Mouse (Mus musculus): Measurements from ENCODE around the gene Dnajc6. TPM values are rescaled to one million over a fixed set of nuclear protein-coding genes. Genes with fewer than 3 reads are reported as not detected.

Gene Dnajc6
- polyA plus RNA-seq, 1 experiment from 2014 or later: 4.0 TPM

DNA sequence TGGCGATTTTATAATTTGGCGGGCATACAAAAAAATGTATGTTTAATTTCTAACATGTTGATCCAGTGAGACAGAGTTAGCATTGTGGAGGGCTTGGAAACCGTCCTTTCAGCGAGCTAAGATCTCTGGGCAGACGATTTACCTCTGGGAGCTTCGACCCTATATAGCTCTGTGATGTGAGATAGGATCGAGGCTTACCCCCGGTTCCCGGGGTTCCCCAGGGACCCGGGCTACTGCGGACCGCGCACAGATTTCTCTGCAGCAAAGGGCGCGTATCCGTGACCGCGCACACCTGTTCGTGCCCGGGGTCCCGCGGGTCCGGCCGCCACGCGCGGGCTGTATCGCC, 287 bp upstream of the Dnajc6 start:
- WGBS: 1% methylated on average over 28 of the region's 28 CpGs
- Histone ChIP-seq H3K36me3 (ENCODE audit: control insufficient read depth, insufficient read depth, low read length) (no peaks in the 10 kb centered on the region), H3K9ac (ENCODE audit: low read length) (peak overlapping the region; percentile 41), H3K27me3 (ENCODE audit: control insufficient read depth, insufficient read depth, low read length) (peaks cover 29% of the 10 kb centered on the region), H3K9me3 (ENCODE audit: control insufficient read depth, low read length) (no peaks in the 10 kb centered on the region), H3K27ac (ENCODE audit: low read depth, low read length) (no peak overlapping the region), H3K4me3 (ENCODE audit: low read depth, low read length) (peak overlapping the region; percentile 51), H3K4me2 (ENCODE audit: low read depth, low read length, severe bottlenecking) (peak overlapping the region; percentile 94), H3K4me1 (replicated peaks; ENCODE audit: control insufficient read depth, insufficient read depth, low read length) (peaks cover 4% of the 10 kb centered on the region; the same call in 1 of the 2 replicates)
- ATAC-seq (replicated peaks; ENCODE audit: low FRiP score) (peak; percentile 37; the same call in 1 of the 2 replicates), DNase-seq (ENCODE audit: low spot score) (no peak)

DNA sequence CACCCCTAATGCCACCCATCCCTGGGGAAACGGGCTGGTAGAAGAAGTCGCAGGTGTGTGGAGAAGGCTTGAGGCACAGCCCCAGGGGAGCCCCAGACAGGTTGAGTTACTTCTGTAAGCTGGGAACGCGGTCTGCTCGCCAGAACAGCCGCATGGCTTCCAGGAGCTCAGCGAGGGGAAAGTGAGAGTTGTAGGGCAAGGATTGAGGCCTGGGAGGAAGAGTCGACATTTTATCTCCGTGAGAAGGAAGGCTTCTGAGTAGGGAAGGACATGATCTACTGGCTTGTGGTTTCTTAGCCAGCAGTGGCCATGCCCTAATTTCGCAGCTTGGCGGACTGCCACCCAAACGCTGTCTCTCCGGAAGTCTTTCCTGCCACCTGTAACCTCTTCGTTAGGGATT, 888 bp downstream of the Dnajc6 start:
- ATAC-seq (replicated peaks; ENCODE audit: low FRiP score): no peak

DNA sequence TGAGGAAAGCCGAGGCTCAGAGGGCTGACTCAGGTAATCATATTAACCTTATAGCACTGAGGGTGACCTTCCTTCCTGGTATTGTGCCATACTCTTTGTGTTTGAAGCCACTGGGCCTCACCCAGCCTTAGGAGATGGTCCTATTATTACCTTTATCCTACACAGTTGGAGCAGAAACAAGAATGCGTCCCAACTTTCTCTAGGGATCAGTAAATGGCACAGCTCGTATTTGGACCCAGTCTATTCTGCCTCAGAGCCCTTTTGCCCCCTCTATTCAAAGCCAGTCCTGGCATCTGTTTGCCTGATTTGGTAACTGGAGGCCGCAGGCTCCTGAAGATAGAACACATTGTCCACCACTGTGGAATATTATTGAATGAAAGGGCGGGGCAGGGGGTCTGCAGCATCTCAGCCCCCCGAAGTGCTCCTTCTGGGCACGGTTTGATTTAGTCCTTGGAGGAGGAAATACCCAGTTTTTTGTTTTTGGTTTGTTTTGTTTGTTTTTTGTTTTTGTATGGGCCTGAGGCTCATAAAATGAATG, 8.1 kb downstream of the Dnajc6 start:
- H3K9me3 ChIP-seq (ENCODE audit: control insufficient read depth, low read length): no peaks in the 10 kb centered on the region
- no peak overlapping the region for H3K9ac ChIP-seq (ENCODE audit: low read length)
- no peak for DNase-seq (ENCODE audit: low spot score)
- 22% methylated on average over 7 of the region's 7 CpGs for WGBS
- 0 out of 2 replicates have a peak, but pooled peaks cover 3% of the 10 kb centered on the region for H3K27me3 ChIP-seq (ENCODE audit: control insufficient read depth, insufficient read depth, low read length)
- no peak overlapping the region for H3K4me3 ChIP-seq (ENCODE audit: low read depth, low read length)
- H3K27ac ChIP-seq (ENCODE audit: low read depth, low read length): no peak overlapping the region
- ATAC-seq (replicated peaks; ENCODE audit: low FRiP score): 0 out of 2 replicates have a peak, but pooled peaks have one; percentile 6
- H3K4me2 ChIP-seq (ENCODE audit: low read depth, low read length, severe bottlenecking): no peak overlapping the region
- no peaks in the 10 kb centered on the region for H3K36me3 ChIP-seq (ENCODE audit: control insufficient read depth, insufficient read depth, low read length)
- H3K4me1 ChIP-seq (replicated peaks; ENCODE audit: control insufficient read depth, insufficient read depth, low read length): peaks cover 5% of the 10 kb centered on the region

More for the DNA sequence above, 888 bp downstream of the Dnajc6 start:
- Histone ChIP-seq H3K4me1 (replicated peaks; ENCODE audit: control insufficient read depth, insufficient read depth, low read length) (peaks cover 4% of the 10 kb centered on the region; the same call in 1 of the 2 replicates), H3K27me3 (ENCODE audit: control insufficient read depth, insufficient read depth, low read length) (peaks cover 29% of the 10 kb centered on the region), H3K9me3 (ENCODE audit: control insufficient read depth, low read length) (no peaks in the 10 kb centered on the region), H3K27ac (ENCODE audit: low read depth, low read length) (no peak overlapping the region), H3K4me2 (ENCODE audit: low read depth, low read length, severe bottlenecking) (peak overlapping the region; percentile 94), H3K36me3 (ENCODE audit: control insufficient read depth, insufficient read depth, low read length) (no peaks in the 10 kb centered on the region), H3K4me3 (ENCODE audit: low read depth, low read length) (peak overlapping the region; percentile 51), H3K9ac (ENCODE audit: low read length) (no peak overlapping the region; the same call in 1 of the 2 replicates)
- DNase-seq (ENCODE audit: low spot score): no peak
- WGBS: 5% methylated on average over 14 of the region's 14 CpGs

DNA sequence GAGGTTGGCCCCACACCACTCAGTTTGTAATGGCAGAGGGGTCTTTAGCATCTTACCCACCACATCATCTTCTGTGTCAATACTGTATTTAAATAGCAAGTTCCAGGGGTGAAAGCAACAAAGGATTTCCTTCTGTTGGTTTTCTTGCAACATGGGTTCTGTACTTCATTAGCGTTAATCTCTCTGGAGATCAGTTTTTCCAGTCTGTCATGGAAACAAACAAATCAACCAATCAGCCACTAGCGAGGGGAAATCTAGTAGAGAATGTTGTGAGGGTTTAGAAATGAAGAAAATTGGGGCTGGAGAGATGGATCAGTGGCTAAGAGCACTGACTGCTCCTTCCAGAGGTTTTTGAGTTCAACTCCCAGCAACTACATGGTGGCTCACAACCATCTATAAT, 9.5 kb downstream of the Dnajc6 start:
- H3K36me3 ChIP-seq (ENCODE audit: control insufficient read depth, insufficient read depth, low read length): no peaks in the 10 kb centered on the region
- 0 out of 2 replicates have a peak, but pooled peaks cover 3% of the 10 kb centered on the region for H3K27me3 ChIP-seq (ENCODE audit: control insufficient read depth, insufficient read depth, low read length)
- WGBS: 71% methylated on average over 2 of the region's 2 CpGs

DNA sequence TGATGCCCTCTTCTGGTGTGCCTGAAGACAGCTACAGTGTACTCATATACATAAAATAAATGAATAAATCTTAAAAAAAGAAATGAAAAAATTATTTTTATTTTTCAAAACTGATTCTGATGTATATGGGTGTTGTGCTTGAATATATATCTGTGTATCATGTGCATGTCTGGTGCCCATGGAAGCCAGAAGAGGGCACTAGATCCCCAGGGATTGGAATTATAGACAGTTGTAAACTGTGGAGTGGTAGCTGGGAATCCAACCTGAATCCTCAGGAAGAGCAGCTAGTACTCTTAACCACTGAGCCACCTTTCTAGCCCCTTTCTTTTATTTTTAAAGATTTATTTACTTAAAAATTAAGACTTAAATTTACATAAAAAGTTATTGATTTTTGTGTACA, 9.9 kb downstream of the Dnajc6 start:
- Histone ChIP-seq H3K27me3 (ENCODE audit: control insufficient read depth, insufficient read depth, low read length) (0 out of 2 replicates have a peak, but pooled peaks cover 3% of the 10 kb centered on the region), H3K27ac (ENCODE audit: low read depth, low read length) (no peak overlapping the region), H3K9ac (ENCODE audit: low read length) (no peak overlapping the region), H3K36me3 (ENCODE audit: control insufficient read depth, insufficient read depth, low read length) (no peaks in the 10 kb centered on the region), H3K4me3 (ENCODE audit: low read depth, low read length) (no peak overlapping the region), H3K9me3 (ENCODE audit: control insufficient read depth, low read length) (no peaks in the 10 kb centered on the region), H3K4me1 (replicated peaks; ENCODE audit: control insufficient read depth, insufficient read depth, low read length) (peaks cover 5% of the 10 kb centered on the region), H3K4me2 (ENCODE audit: low read depth, low read length, severe bottlenecking) (no peak overlapping the region)
- DNase-seq (ENCODE audit: low spot score) (no peak), ATAC-seq (replicated peaks; ENCODE audit: low FRiP score) (no peak)

More for the DNA sequence above, 9.5 kb downstream of the Dnajc6 start:
- H3K9me3 ChIP-seq (ENCODE audit: control insufficient read depth, low read length): no peaks in the 10 kb centered on the region
- no peak overlapping the region for H3K4me2 ChIP-seq (ENCODE audit: low read depth, low read length, severe bottlenecking)
- no peak overlapping the region for H3K27ac ChIP-seq (ENCODE audit: low read depth, low read length)
- no peak overlapping the region for H3K4me3 ChIP-seq (ENCODE audit: low read depth, low read length)
- DNase-seq (ENCODE audit: low spot score): no peak
- H3K4me1 ChIP-seq (replicated peaks; ENCODE audit: control insufficient read depth, insufficient read depth, low read length): peaks cover 5% of the 10 kb centered on the region
- H3K9ac ChIP-seq (ENCODE audit: low read length): no peak overlapping the region
- ATAC-seq (replicated peaks; ENCODE audit: low FRiP score): no peak

DNA sequence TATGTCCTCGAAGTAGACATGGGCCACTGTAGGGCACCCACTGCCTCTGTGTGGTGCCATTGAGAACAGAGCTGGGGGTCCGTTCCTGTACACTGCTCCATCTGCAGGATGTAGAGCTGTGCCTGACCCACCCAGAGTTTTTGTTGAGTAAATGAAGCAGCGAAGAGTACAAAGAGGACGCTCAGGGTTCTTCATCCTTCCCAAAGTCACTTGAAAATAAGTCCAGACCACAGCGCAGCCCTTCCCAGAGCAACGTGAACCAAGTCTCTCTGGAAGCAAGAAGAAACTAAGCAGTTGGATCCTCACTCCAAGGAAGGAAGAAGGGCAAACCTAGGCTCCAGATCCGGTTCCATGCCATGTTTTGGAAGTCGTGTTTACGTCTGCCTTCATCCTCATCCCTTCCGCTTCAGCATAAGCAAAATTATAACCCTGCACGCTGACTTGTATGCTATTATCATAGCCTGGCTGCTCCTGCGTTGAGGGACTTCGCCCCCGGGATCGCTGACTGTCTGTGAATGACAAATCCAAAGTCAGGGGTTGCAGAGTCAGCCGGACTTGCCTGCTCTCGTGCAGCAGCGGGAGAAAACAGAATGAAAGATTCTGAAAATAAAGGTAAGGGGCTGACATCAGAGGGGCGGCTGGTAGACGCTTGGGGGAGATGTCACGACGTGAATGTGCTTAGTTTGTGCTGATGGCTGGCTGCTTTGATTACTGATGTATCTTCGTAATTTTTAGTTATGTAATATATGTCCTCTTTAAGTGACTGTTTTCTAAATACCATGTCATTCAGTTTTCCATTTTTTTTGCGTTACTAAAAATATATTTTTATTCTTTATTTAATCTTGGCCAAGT, 11.3 kb downstream of the Dnajc6 start:
- WGBS: 10% methylated on average over 24 of the region's 24 CpGs
- ATAC-seq (replicated peaks; ENCODE audit: low FRiP score) (no peak), DNase-seq (ENCODE audit: low spot score) (peak; percentile 71)
- H3K4me2 ChIP-seq (ENCODE audit: low read depth, low read length, severe bottlenecking): peak overlapping the region; percentile 52
- H3K27ac ChIP-seq (ENCODE audit: low read depth, low read length): no peak overlapping the region
- H3K9ac ChIP-seq (ENCODE audit: low read length): no peak overlapping the region
- peak overlapping the region; percentile 28 for H3K4me3 ChIP-seq (ENCODE audit: low read depth, low read length)
- peaks cover 5% of the 10 kb centered on the region for H3K4me1 ChIP-seq (replicated peaks; ENCODE audit: control insufficient read depth, insufficient read depth, low read length)
- no peaks in the 10 kb centered on the region for H3K9me3 ChIP-seq (ENCODE audit: control insufficient read depth, low read length)
- H3K27me3 ChIP-seq (ENCODE audit: control insufficient read depth, insufficient read depth, low read length): 0 out of 2 replicates have a peak, but pooled peaks cover 3% of the 10 kb centered on the region
- H3K36me3 ChIP-seq (ENCODE audit: control insufficient read depth, insufficient read depth, low read length): no peaks in the 10 kb centered on the region

DNA sequence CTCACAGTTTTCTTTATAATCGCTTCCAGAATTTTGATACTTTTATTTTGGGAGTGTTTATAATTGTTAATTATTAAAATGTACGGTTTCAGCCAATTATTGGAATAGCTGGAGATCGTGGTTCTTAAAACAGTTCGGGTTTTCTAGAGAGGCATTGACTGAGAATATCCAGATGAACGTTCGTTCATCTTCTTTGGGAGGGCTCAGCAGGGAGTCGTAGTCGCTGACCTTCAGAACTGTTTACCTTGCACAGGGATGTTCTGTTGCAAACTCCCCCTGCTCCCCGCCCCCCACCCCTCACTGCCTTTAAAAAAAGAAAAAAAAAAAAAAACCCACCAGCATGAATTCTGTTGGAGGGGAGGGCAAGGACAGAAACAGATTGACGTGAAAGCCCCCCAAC, 12.0 kb downstream of the Dnajc6 start:
- Histone ChIP-seq H3K36me3 (ENCODE audit: control insufficient read depth, insufficient read depth, low read length) (no peaks in the 10 kb centered on the region), H3K4me1 (replicated peaks; ENCODE audit: control insufficient read depth, insufficient read depth, low read length) (peaks cover 5% of the 10 kb centered on the region), H3K4me3 (ENCODE audit: low read depth, low read length) (peak overlapping the region; percentile 33), H3K9me3 (ENCODE audit: control insufficient read depth, low read length) (no peaks in the 10 kb centered on the region), H3K4me2 (ENCODE audit: low read depth, low read length, severe bottlenecking) (peak overlapping the region; percentile 78), H3K27me3 (ENCODE audit: control insufficient read depth, insufficient read depth, low read length) (0 out of 2 replicates have a peak, but pooled peaks cover 3% of the 10 kb centered on the region), H3K9ac (ENCODE audit: low read length) (peak overlapping the region; percentile 25), H3K27ac (ENCODE audit: low read depth, low read length) (no peak overlapping the region)
- no peak for DNase-seq (ENCODE audit: low spot score)
- WGBS: 3% methylated on average over 10 of the region's 10 CpGs
- ATAC-seq (replicated peaks; ENCODE audit: low FRiP score): no peak

DNA sequence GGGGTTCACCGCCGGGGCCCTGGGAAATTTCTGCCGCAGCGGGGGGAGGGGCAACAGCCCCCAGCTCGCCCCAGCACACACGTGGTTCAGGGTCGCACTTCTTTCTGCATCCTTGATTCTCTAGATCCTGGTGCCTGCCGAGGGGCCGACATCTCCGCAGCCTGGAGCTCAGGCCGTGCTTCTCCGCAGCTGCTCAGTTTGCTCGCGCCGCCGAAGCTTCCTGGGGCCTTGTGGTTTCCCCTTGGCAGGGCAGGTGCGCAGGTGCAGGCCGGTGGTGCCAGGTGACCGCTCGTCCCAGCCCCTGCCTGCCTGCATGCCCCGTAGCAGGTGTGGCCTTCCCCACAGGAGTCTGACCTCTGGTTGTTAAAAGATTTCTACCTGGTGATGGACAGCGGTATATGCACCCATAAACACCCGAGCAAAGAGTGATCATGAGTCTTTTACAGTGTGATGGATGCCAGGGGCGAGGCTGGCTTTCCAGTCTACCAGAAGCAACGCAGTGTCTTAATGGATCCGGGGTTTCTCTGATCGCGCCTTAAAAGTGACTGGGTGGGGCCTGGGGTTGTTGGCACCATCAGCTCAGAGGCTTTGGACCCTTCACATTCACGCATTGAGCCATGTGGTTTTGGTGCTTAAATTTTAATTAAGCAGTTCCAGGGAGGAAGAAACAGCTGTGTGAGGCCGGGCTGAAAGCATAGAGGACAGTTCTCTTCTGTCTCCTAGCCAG, 12.6 kb downstream of the Dnajc6 start:
- Histone ChIP-seq H3K9ac (ENCODE audit: low read length) (peak overlapping the region; percentile 25), H3K9me3 (ENCODE audit: control insufficient read depth, low read length) (no peaks in the 10 kb centered on the region), H3K36me3 (ENCODE audit: control insufficient read depth, insufficient read depth, low read length) (no peaks in the 10 kb centered on the region), H3K4me2 (ENCODE audit: low read depth, low read length, severe bottlenecking) (peak overlapping the region; percentile 78), H3K27me3 (ENCODE audit: control insufficient read depth, insufficient read depth, low read length) (0 out of 2 replicates have a peak, but pooled peaks cover 3% of the 10 kb centered on the region), H3K4me3 (ENCODE audit: low read depth, low read length) (peak overlapping the region; percentile 33), H3K27ac (ENCODE audit: low read depth, low read length) (no peak overlapping the region), H3K4me1 (replicated peaks; ENCODE audit: control insufficient read depth, insufficient read depth, low read length) (peaks cover 5% of the 10 kb centered on the region)
- DNase-seq (ENCODE audit: low spot score) (peak; percentile 71), ATAC-seq (replicated peaks; ENCODE audit: low FRiP score) (peak; percentile 63)
- WGBS: 4% methylated on average over 30 of the region's 30 CpGs

Data from forebrain, embryonic 11.5 days (tissue).